Mouse (Mus musculus) thymus, postnatal 4 days (tissue): ENCODE results near the gene Rbp1.

Experiments used
- DNase-seq: peaks from one replicate; pipeline ENCODE4 v3.0.0; 2021

Gene Rbp1

DNA sequence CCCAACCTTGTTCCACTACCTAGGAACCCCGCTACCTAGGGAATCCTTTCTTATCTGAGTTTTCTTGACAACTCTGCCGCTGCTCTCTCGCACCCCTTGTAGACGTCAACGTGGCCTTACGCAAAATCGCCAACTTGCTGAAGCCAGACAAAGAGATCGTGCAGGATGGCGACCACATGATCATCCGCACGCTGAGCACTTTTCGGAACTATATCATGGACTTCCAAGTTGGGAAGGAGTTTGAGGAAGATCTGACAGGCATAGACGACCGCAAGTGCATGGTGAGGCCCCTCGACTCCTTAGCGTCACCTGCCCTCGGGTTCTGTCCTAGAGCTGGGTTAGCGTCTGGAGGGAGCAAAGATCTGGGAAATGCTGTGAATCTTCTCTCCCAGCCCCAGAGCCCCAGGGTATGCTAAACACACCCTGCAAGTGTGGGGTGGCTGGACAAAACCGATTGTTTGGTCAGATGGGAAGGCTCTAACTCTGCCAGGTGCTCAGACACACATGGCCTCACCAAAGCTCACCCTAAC is 2.7 kb downstream of the Rbp1 start:
- DNase-seq = no peak

GRCm38 (mm10) chr9:98427906-98428517 is 5.3 kb downstream of the Rbp1 start:
- no peak for DNase-seq

- no peak for DNase-seq
Observed at GRCm38 (mm10) chr9:98428783-98429182, 6.0 kb downstream of the Rbp1 start.

- no peak for DNase-seq
Observed at GRCm38 (mm10) chr9:98429806-98430205, 7.0 kb downstream of the Rbp1 start.

GRCm38 (mm10) chr9:98430528-98430927 is 7.8 kb downstream of the Rbp1 start:
- DNase-seq = no peak

DNA sequence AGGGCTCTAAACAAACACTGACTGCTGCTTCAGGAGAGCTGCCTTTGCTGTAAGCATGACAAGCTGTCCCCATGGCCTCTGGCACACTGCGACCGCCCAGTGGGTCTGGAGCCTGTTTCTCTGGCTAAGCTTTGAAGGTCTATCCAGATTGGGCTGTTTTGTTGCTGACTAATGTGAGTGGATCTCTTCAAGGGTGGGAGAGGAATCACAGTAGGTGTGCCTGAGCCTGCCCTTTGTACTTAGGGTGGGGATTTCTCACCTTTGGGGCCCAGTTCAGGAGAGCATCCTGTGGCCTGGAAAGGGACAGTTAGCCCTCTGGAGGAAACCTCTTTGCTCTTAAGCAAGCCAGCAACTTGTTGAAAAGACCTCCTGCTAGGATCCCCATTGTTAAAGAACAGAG is 10.3 kb downstream of the Rbp1 start:
- no peak for DNase-seq

- DNase-seq = no peak
Observed at GRCm38 (mm10) chr9:98433956-98434588, 11.3 kb downstream of the Rbp1 start.

DNA sequence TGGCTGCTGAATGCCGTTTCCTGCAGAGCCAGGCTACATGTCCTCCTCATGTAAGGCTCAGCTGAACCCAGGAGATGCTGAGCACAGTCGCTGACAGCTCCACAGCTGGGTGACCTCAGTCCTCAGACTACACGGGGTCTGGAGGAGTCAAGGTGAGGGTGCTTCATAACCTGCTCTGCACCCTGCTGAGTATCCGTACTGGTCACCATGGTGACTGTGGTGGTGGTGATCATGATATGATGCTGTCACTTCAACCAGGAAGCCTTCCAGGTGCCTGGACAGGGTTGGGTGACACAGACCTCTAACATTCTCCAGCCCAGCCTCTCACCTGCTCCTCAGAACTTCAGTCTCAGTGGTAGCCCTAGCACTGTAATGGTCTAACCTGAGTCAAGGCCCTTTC is 15.1 kb downstream of the Rbp1 start:
- DNase-seq = no peak

DNA sequence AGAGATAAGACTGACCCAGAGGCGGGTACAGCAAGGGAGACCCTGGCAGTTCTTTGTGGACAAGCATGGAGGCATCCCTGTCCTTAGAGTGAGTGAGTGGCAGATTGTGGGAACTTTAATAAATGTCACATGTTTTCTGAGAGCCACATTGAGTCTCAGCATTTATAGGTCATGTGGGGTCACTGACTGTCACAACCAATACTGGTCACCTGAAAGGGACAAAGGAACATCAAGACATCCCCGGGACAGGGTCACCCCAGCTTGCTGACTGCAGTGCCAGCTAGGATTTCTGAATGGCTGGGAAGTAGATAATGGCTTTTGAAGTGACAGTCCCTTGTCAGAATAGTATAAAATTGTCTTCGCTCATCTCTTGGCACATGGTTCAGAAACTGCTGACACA is 16.3 kb downstream of the Rbp1 start:
- DNase-seq = no peak

- peak; percentile 34 for DNase-seq
Observed at GRCm38 (mm10) chr9:98442638-98443037, 19.9 kb downstream of the Rbp1 start.

GRCm38 (mm10) chr9:98445359-98446149 is 22.8 kb downstream of the Rbp1 start:
- no peak for DNase-seq

GRCm38 (mm10) chr9:98450976-98451375 is 28.2 kb downstream of the Rbp1 start:
- no peak for DNase-seq

- no peak for DNase-seq
Observed at GRCm38 (mm10) chr9:98466709-98467108, 43.9 kb downstream of the Rbp1 start.

GRCm38 (mm10) chr9:98480172-98480749 is 57.5 kb downstream of the Rbp1 start:
- DNase-seq = no peak

DNA sequence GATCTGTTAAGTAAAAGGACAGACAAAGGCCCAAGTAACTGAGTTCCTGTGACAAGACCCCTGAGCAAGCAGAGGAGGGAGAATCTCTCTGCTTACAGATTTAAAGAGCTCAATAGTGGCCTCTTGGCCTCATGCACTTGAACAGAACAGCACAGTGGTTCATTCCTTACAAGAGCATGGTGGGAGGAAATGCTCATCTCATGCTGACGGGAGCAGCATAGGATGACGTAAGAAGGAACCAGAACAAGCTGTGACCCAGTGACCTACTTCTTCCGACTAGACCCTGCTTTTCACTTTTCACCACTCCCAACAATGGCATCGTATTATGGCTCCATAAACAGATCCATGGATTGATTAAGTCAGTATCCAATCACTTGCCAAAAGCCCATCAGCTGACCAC is 59.5 kb downstream of the Rbp1 start:
- no peak for DNase-seq

- DNase-seq = no peak
Observed at GRCm38 (mm10) chr9:98485020-98485419, 62.3 kb downstream of the Rbp1 start.

DNA sequence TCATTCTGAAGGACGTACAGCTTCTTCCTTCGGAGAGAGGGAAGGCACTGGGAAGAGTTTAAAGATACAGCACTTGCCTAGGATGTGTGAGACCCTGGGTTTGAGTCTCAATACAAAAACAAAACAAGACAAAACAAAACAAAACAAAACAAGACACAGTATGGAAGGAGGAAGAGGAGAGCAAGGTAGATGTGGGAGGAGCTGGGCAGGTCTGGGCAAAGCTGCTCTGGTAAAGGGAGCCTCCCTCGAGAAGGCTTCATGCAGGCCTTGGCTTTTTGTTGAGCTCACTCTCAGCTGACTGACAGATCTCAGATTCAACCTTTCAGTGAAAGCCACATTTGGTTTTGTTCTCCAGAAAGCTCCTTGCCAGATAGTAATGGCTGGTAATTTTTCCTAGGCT is 63.1 kb downstream of the Rbp1 start, which contains the start of gene Rbp2:
Rbp2 (plus strand) TSS at position 301 of the 400 bp plus-strand sequence.
- DNase-seq = no peak

GRCm38 (mm10) chr9:98487273-98487672 is 64.5 kb downstream of the Rbp1 start:
- no peak for DNase-seq

DNA sequence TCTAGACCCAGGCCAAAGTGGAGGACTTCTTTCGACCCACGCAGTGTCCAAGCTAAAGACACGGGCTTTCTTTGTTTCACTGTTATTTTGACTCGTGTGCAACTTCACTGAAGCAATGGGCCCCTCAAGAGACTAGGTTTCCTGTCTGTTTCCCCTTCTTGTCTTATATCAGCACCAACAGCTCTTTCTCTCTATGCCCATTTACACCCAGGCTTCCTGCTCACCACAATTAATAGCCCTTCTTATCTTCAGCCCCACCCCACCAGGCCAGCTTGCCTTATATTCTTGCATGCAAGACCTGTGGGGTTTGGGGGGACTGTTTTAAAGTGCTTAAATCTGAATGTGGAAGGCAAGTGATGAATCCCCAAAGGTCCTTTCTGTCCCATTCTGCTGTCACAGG is 66.8 kb downstream of the Rbp1 start:
- DNase-seq = no peak

GRCm38 (mm10) chr9:98490128-98490527 is 67.4 kb downstream of the Rbp1 start:
- no peak for DNase-seq

- DNase-seq = no peak
Observed at GRCm38 (mm10) chr9:98491071-98491470, 68.3 kb downstream of the Rbp1 start.

DNA sequence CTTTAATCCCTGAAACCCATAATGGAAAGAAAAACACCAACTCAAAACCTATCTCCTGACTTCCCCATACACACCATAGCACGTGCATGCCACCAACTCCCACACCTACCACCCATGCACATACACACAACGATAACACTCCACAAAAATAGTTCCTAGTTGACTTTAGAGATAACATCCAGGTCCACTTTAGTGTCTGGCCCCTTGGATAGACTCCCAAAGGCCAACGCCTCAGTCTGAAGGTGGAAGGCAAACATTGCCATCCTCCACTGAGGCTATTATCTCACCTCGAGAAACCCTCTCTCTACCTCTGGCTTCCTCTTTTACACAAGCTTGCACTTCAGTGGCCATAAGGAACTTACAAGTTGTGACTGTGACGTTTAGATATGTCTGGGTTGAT is 69.5 kb downstream of the Rbp1 start:
- DNase-seq = no peak

DNA sequence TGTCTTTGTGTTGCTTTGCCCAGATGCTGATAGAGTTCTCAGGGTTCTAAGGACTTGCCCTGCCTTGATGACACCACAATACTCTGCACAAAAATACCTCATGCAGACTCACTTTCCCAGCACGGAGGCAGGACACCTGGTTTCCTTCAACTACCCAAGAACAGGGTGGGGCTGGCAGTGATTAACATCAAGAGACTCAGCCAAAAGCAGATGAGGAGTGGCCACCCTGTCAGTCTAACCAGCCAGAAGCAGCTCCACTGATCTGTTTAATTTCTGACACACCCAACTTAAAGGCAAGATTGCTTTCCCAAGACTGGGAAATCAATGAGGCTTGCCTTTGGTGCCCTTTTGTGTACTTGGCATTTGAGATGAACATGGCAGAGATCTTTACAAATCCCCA is 70.1 kb downstream of the Rbp1 start:
- DNase-seq = no peak
